Mouse (Mus musculus) left cerebral cortex, adult 2 months (tissue): ENCODE data around the gene Pitpna. TPM values are rescaled to one million over a fixed set of nuclear protein-coding genes. Genes with fewer than 3 reads are reported as not detected.

Experiments used
- DNase-seq, 2 experiments: peaks; one replicate each; pipeline ENCODE4 v3.0.0; 2021 to 2022; ENCODE audit warnings: low spot score in 2 of 2, mixed read lengths in 1 of 2; ENCODE audit errors: extremely low spot score in 1 of 2
- H3K27ac ChIP-seq: fragments of 200-600 bp; 2 replicates; pipeline ENCODE4 v1.8.1; 2022
- H3K4me3 ChIP-seq: fragments of 200-600 bp; 2 replicates; pipeline ENCODE4 v1.8.1; 2022
- CTCF ChIP-seq: fragments of 200-600 bp; IDR thresholded peaks from 2 replicates; pipeline ENCODE4 v1.8.1; 2022; ENCODE audit warnings: antibody characterized with exemption, mild to moderate bottlenecking, moderate library complexity
- intact Hi-C: fragments of 180-260 bp; cut with DNase I; formaldehyde crosslinking; loops from one replicate; pipeline ENCODE4 v1.15.1; 2025
- total RNA-seq, 2 experiments: library from RNA; stranded (reverse); gene quantifications; 2 replicates each; pipeline ENCODE4 v1.2.3; 2021

Gene Pitpna
- total RNA-seq, 2 experiments from 2014 or later: 329 to 332 TPM

DNA sequence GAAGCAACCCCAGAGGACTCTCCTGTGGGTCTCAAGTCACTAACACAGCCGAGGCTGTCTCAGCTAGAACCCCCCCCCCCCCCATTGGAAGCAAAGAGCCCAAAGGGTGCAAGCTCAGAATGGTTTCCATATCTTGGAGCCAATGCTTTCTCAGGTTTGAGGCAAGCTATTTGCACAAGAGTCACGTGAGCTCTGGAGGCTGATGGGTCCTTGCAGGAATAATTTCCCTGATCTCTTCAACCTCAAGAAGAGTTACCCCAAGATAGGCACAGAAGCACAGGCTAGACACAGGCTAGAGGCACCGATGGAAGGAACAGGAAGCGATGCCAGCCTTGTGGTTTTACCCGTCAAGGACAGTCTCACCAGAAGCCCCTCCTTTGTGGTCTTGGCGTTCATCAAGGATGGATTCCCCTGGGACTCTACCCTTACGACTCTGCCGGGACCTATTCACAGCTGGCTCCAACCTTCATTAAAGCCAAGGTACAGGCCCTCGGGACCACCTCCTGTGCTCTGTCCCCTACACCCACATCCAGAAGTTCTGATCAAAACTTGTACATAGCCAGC is 12.3 kb upstream of the Pitpna start:
- no peak for TF ChIP-seq CTCF
- intact Hi-C loops: loop anchor here (10.0 kb wide), 2 partner anchors 171 to 391 kb away; no protein-coding TSS in a partner anchor
- Histone ChIP-seq H3K27ac (no peak overlapping the region), H3K4me3 (no peak overlapping the region)
- no peak for DNase-seq

DNA sequence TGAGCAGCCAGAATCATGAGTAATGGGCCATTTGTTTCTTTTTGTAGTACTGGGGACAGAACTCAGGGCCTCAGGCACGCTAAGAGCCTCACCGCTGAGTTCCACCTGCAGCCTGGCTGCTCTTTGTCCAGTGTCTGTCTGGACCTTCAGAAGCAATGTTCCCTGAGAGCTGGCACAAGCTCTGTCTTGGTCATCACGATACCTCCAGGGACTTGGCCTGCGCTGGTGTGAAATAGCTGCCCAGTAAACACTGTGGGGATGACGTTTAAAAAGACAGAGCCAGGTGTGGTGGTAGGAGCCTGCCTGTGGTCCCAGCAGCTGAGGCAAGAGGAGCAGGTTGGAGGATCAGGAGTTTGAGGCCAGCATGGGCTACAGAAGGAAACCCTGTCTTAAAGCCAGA is 9.3 kb upstream of the Pitpna start:
- Histone ChIP-seq H3K4me3 (no peak overlapping the region), H3K27ac (no peak overlapping the region)
- no peak for DNase-seq
- TF ChIP-seq CTCF: no peak
- intact Hi-C loops: loop anchor here (10.0 kb wide), 2 partner anchors 174 to 394 kb away; no protein-coding TSS in a partner anchor

- no peak for TF ChIP-seq CTCF
- Histone ChIP-seq H3K4me3 (no peak overlapping the region), H3K27ac (no peak overlapping the region)
- DNase-seq: no peak
- intact Hi-C loops: no loop called here
Measured at GRCm38 (mm10) chr11:75581495-75582149, 6.3 kb upstream of the Pitpna start.

- intact Hi-C loops: no loop called here
- DNase-seq: no peak
- H3K27ac ChIP-seq: no peak overlapping the region
- TF ChIP-seq CTCF: no peak
- H3K4me3 ChIP-seq: no peak overlapping the region
Measured at GRCm38 (mm10) chr11:75583521-75583920, 4.4 kb upstream of the Pitpna start.

DNA sequence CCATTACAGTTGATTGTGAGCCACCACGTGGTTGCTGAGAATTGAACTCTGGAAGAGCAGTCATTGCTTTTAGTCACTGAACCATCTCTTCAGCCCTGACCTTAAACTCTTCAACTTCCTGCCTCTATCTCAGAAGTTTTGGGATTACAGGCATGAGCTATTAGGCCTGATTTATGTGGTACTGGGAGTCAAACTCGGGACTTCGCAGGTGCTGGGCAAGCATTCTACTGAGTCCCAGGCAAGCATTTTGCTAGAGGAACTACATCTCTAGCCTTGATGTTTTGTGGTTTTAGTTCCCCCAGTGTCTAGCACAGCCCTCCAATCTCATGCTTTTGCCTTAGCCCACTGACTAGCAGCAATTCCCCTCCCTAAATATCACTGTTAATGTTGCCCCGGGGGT is 2.8 kb upstream of the Pitpna start:
- no peak for DNase-seq
- no peak overlapping the region for H3K27ac ChIP-seq
- no peak for TF ChIP-seq CTCF
- no peak overlapping the region for H3K4me3 ChIP-seq
- intact Hi-C loops: no loop called here

- Histone ChIP-seq H3K4me3 (no peak overlapping the region), H3K27ac (no peak overlapping the region)
- intact Hi-C loops: no loop called here
- no peak for TF ChIP-seq CTCF
- DNase-seq: no peak
Measured at GRCm38 (mm10) chr11:75585978-75586377, 1.9 kb upstream of the Pitpna start.

GRCm38 (mm10) chr11:75586963-75587362 is 934 bp upstream of the Pitpna start:
- Histone ChIP-seq H3K4me3 (no peak overlapping the region), H3K27ac (peak overlapping the region; percentile 78; the same call in 1 of the 2 replicates)
- intact Hi-C loops: no loop called here
- no peak for TF ChIP-seq CTCF
- DNase-seq: no peak

DNA sequence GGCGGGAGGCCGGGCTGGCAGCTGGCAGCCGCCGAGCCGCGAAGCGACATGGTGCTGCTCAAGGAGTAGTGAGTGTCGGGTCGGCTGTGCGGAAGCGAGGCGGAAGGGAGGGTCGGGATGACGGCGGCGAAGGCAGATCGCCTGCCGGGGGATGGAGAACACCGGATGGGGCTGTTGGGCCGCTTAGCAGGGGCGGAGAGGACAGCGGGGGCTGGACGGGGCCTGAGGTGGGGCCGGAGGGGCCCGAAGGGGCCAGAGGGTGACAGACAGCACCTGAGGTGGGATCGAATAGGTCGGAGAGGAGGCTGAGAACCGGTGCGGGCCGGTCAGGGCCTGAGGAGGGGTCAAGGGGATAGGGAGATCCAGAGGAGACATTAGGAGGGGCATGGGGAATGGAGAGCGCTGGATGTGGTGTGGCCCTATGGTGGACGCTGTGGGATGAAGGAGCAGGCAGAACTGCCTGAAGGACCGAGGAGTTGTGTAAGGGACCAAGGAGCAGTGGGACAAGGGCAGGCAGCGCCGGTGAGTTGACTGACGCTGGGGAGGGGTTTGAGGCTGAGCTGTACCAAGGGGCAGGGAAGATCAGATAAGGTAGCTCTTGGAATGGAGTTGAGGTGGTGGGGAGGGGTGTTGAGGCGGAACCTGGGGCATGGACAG is 516 bp downstream of the Pitpna start:
- TF ChIP-seq CTCF: no peak
- no peak for DNase-seq
- H3K27ac ChIP-seq: peak overlapping the region; percentile 90
- intact Hi-C loops: no loop called here
- peak overlapping the region; percentile 85 for H3K4me3 ChIP-seq

- intact Hi-C loops: no loop called here
- DNase-seq: no peak
- no peak overlapping the region for H3K27ac ChIP-seq
Measured at GRCm38 (mm10) chr11:75592612-75593011, 4.7 kb downstream of the Pitpna start.

DNA sequence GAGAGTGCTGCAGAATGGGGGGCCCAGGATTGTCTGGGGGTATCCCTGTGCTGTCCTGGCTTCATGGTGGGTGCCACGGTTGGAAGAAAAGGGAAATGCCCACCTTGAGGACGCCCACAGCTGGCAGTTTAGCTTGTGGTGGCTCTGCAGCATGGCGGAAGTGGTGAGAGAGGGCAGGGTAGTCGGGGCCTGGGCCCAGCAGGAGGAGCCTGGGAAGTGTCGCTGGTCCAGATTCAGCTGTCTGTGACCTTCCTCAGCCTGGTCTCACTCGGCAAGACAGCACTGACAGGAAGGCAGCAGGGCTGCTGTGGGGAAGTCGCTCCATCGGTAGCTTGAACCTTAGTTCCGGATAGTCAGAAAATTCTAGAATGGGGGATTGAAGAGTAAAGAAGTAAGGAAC is 6.5 kb downstream of the Pitpna start:
- intact Hi-C loops: no loop called here
- DNase-seq: no peak
- no peak for TF ChIP-seq CTCF
- no peak overlapping the region for H3K4me3 ChIP-seq
- no peak overlapping the region for H3K27ac ChIP-seq

More at GRCm38 (mm10) chr11:75592612-75593011, 4.7 kb downstream of the Pitpna start:
- no peak for TF ChIP-seq CTCF
- no peak overlapping the region for H3K4me3 ChIP-seq

DNA sequence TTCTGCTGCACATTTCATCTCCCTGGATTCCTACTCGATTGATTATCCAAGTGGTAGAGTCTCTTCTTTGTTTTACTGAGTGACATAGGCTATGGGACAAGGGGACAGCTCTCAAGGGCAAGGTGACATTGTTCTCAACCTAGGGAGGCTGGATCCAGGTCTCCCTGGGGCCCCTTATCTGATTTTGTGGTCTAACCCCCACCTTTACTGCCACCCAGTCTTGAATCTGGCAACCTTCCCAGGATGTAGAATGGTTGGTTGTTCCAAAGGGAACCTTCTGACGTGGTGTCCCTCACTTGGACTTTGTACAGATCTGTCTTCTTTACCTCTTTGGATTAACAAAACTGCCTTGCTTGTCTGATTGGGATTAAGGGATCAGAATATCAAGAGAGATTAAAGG is 7.5 kb downstream of the Pitpna start:
- Histone ChIP-seq H3K4me3 (no peak overlapping the region), H3K27ac (no peak overlapping the region)
- intact Hi-C loops: no loop called here
- DNase-seq: no peak
- no peak for TF ChIP-seq CTCF

GRCm38 (mm10) chr11:75595816-75596215 is 7.9 kb downstream of the Pitpna start:
- intact Hi-C loops: no loop called here

More at GRCm38 (mm10) chr11:75595816-75596215, 7.9 kb downstream of the Pitpna start:
- no peak for TF ChIP-seq CTCF
- Histone ChIP-seq H3K4me3 (no peak overlapping the region), H3K27ac (no peak overlapping the region)
- no peak for DNase-seq
